ENCODE assay signal across 12 mouse cellular contexts in genomic region chr8:45994111-45994510, GRCm38 (mm10). TPM values are rescaled to one million over a fixed set of nuclear protein-coding genes. Genes with fewer than 3 reads are reported as not detected.
DNase-seq lines count a peak whose midpoint lies in the region; TF ChIP-seq lines count a peak whose summit lies in the region.
"Had no signal": no experiment of that assay in that cellular context is flagged by ENCODE, and none has a peak within 500 bp of the region (broad histone marks: within the 10 kb centered on the region; RNA-seq: fewer than 3 reads in every experiment).

No protein-coding gene starts in this region.

- H3K79me2 ChIP-seq in heart, adult 2 months (replicated peaks; ENCODE audit: control insufficient read depth, insufficient read depth, low read length), result no peaks in the 10 kb centered on the region

- no peak overlapping the region for H3K4me3 ChIP-seq in heart, adult 2 months
- H3K4me3 ChIP-seq in thymus, adult 2 months (ENCODE audit: control insufficient read depth, insufficient read depth, low read length), result no peak overlapping the region
- H3K4me3 ChIP-seq: heart, embryonic 15.5 days; limb, embryonic 15.5 days had no signal

- peaks cover 6% of the 10 kb centered on the region for H3K36me3 ChIP-seq in heart, adult 2 months (ENCODE audit: control insufficient read depth, insufficient read depth, low read length)
- peaks cover 15% of the 10 kb centered on the region; the same call in 1 of the 2 replicates for H3K36me3 ChIP-seq in thymus, adult 2 months (ENCODE audit: control insufficient read depth, insufficient read depth, low read length)

- TF ChIP-seq EP300 in heart, adult 2 months (IDR thresholded peaks at IDR 0.05; ENCODE audit: insufficient read depth, low read depth, low read length), result no peak

- H3K27ac ChIP-seq in heart, adult 2 months, result no peak overlapping the region
- H3K27ac ChIP-seq in thymus, adult 2 months (ENCODE audit: control insufficient read depth, insufficient read depth, low read length), result no peak overlapping the region; the same call in 1 of the 2 replicates
- H3K27ac ChIP-seq: heart, embryonic 15.5 days; limb, embryonic 15.5 days had no signal

- intact Hi-C loops in heart, adult 2 months (cut with DNase I), result no loop called here
- intact Hi-C loops in left cerebral cortex, postnatal 25 days (cut with DNase I), result no loop called here

- TF ChIP-seq POLR2A in heart, adult 2 months (IDR thresholded peaks at IDR 0.05; ENCODE audit: insufficient read depth, low read depth, low read length), result no peak
- no peak for TF ChIP-seq POLR2A in thymus, adult 2 months (IDR thresholded peaks at IDR 0.05; ENCODE audit: control insufficient read depth, extremely low read depth, insufficient read depth, low read length, poor library complexity)

- 98% methylated on average over 2 of the region's 2 CpGs for WGBS in heart, adult 2 months
- 100% methylated on average over 2 of the region's 2 CpGs for WGBS in thymus, adult 2 months

- no peak overlapping the region for H3K9ac ChIP-seq in heart, adult 2 months (ENCODE audit: low read depth, low read length)
- H3K9ac ChIP-seq: heart, embryonic 15.5 days; limb, embryonic 15.5 days had no signal

- no peaks in the 10 kb centered on the region for H3K4me1 ChIP-seq in heart, adult 2 months (ENCODE audit: control insufficient read depth, insufficient read depth, low read length)
- H3K4me1 ChIP-seq in thymus, adult 2 months (replicated peaks; ENCODE audit: control insufficient read depth, insufficient read depth, low read length), result peaks cover 4% of the 10 kb centered on the region

- DNase-seq in heart, adult 2 months, result no peak
- DNase-seq in heart, adult 11 months, result no peak
- DNase-seq in thymus, adult 2 months, result peak; percentile 38
- no peak for DNase-seq in thymus, adult 18-20 months
- DNase-seq in lung, postnatal 10 days, result peak; percentile 18
- no peak for DNase-seq in adrenal gland, postnatal 10 days
- no peak for DNase-seq in cerebellum, adult 11-12 months
- DNase-seq in left cerebral cortex, postnatal 25 days (ENCODE audit: low spot score in 2 of 2), result no peak
- DNase-seq: kidney, postnatal 14 days had no signal

- no peaks in the 10 kb centered on the region for H3K27me3 ChIP-seq in heart, adult 2 months (ENCODE audit: control insufficient read depth, insufficient read depth, low read length)
- no peaks in the 10 kb centered on the region for H3K27me3 ChIP-seq in thymus, adult 2 months (ENCODE audit: control insufficient read depth, insufficient read depth, low read length)
- H3K27me3 ChIP-seq: heart, embryonic 15.5 days; limb, embryonic 15.5 days had no signal

- TF ChIP-seq CTCF in heart, adult 2 months (IDR thresholded peaks at IDR 0.05), result peak; percentile 55
- no peak for TF ChIP-seq CTCF in thymus, adult 2 months (IDR thresholded peaks at IDR 0.05; ENCODE audit: borderline replicate concordance, control insufficient read depth, extremely low read depth, insufficient read depth, low read length, poor library complexity)

RNA-seq across cellular contexts. Expression of gene Lrp2bp, which starts 5.0 kb away (rescaled TPM):
- total RNA-seq in heart, adult 2 months (2021), result 1 to 10 TPM in 1 of 2 experiments, under 1 TPM in 1; 0.55 to 1.3 TPM
- 0.61 and 1.4 TPM in 2 replicates for polyA plus RNA-seq in heart, adult 2 months (2012; rRNA removed)
- polyA plus RNA-seq in thymus, adult 2 months (2012; rRNA removed), result 0.08 TPM in 1 of 2 replicates, not detected in the other
- under 1 TPM; 0.09 to 0.24 TPM for total RNA-seq in adrenal gland, postnatal 10 days (2021)
- under 1 TPM; 0.30 to 0.78 TPM for total RNA-seq in left cerebral cortex, postnatal 25 days (2021)
- polyA plus RNA-seq: G1E had no signal

RNA-seq across cellular contexts. Expression of gene Ankrd37, which starts 11.4 kb away (rescaled TPM):
- 1 to 10 TPM; 4.5 TPM for total RNA-seq in heart, adult 2 months (2021)
- 5.2 and 7.1 TPM in 2 replicates for polyA plus RNA-seq in heart, adult 2 months (2012; rRNA removed)
- polyA plus RNA-seq in thymus, adult 2 months (2012; rRNA removed), result 7.2 and 9.6 TPM in 2 replicates
- 1 to 10 TPM; 1.7 to 5.3 TPM for total RNA-seq in adrenal gland, postnatal 10 days (2021)
- 10 to 100 TPM in 1 of 2 experiments, 1 to 10 TPM in 1; 9.2 to 14.3 TPM for total RNA-seq in left cerebral cortex, postnatal 25 days (2021)

RNA-seq across cellular contexts. Expression of gene Ufsp2, which starts 18.8 kb away (rescaled TPM):
- total RNA-seq in heart, adult 2 months (2021), result 10 to 100 TPM; 25.3 to 25.9 TPM
- polyA plus RNA-seq in heart, adult 2 months (2012; rRNA removed), result 12.1 and 27.1 TPM in 2 replicates
- polyA plus RNA-seq in thymus, adult 2 months (2012; rRNA removed), result 11.2 and 13.0 TPM in 2 replicates
- 10 to 100 TPM; 50.9 to 52.5 TPM for total RNA-seq in adrenal gland, postnatal 10 days (2021)
- 10 to 100 TPM; 50.8 to 57.1 TPM for total RNA-seq in left cerebral cortex, postnatal 25 days (2021)

RNA-seq across cellular contexts. Expression of gene 1700029J07Rik, which starts 19.1 kb away (rescaled TPM):
- total RNA-seq in heart, adult 2 months (2021), result under 1 TPM; 0.59 to 0.76 TPM
- polyA plus RNA-seq in heart, adult 2 months (2012; rRNA removed), result 0.66 and 0.94 TPM in 2 replicates
- polyA plus RNA-seq in thymus, adult 2 months (2012; rRNA removed), result 0.19 and 0.27 TPM in 2 replicates
- 1 to 10 TPM; 1.0 to 2.5 TPM for total RNA-seq in adrenal gland, postnatal 10 days (2021)
- total RNA-seq in left cerebral cortex, postnatal 25 days (2021), result 1 to 10 TPM; 1.7 to 2.7 TPM

RNA-seq across cellular contexts. Expression of gene Ccdc110, which starts 59.7 kb away (rescaled TPM):
- not detected for total RNA-seq in heart, adult 2 months (2021)
- not detected in 2 replicates for polyA plus RNA-seq in heart, adult 2 months (2012; rRNA removed)
- not detected in 2 replicates for polyA plus RNA-seq in thymus, adult 2 months (2012; rRNA removed)
- under 1 TPM in 1 of 2 experiments, not detected in 1; 0.21 TPM for total RNA-seq in adrenal gland, postnatal 10 days (2021)
- 1 to 10 TPM; 1.3 to 1.4 TPM for total RNA-seq in left cerebral cortex, postnatal 25 days (2021)
- total RNA-seq: G1E had no signal
- polyA plus RNA-seq: G1E; heart, embryonic 15.5 days had no signal

Comparison
In these comparisons a context has a peak if more than half of its experiments do, and no peak if none do; other contexts are left out.
1. DNase-seq: peak in thymus, adult 2 months (single experiment) and lung, postnatal 10 days (single experiment); none in heart, adult 2 months (0 of 2), heart, adult 11 months (single experiment), thymus, adult 18-20 months (0 of 2), adrenal gland, postnatal 10 days (single experiment), cerebellum, adult 11-12 months (single experiment) and left cerebral cortex, postnatal 25 days (0 of 2).